Mouse (Mus musculus) lung, postnatal 0 days (tissue): Measurements from ENCODE around the gene Fam227b. TPM values are rescaled to one million over a fixed set of nuclear protein-coding genes. Genes with fewer than 3 reads are reported as not detected.

Experiments
- ATAC-seq: fragments of 200-750 bp; cut with Nextera tagmentation; 2 replicates; pipeline ENCODE4 v1.8.0; 2017; ENCODE audit warnings: moderate library complexity
- DNase-seq: peaks from one replicate; pipeline ENCODE4 v3.0.0-alpha.2; 2016; ENCODE audit warnings: low spot score
- H3K27ac ChIP-seq: fragments of 300-500 bp; sonication (generic); 2 replicates; pipeline ENCODE4 v1.5.1; 2014; ENCODE audit warnings: antibody characterized with exemption, mild to moderate bottlenecking, low read length, mixed read lengths
- H3K27me3 ChIP-seq: fragments of 300-500 bp; sonication (generic); replicated peaks from 2 replicates; pipeline ENCODE4 v1.6.1; 2014; ENCODE audit warnings: low read length, mixed read lengths; ENCODE audit not compliant: insufficient read depth
- H3K36me3 ChIP-seq: fragments of 300-500 bp; sonication (generic); 2 replicates; pipeline ENCODE4 v1.6.1; 2014; ENCODE audit warnings: low read length, mixed read lengths; ENCODE audit not compliant: insufficient read depth
- H3K4me1 ChIP-seq: fragments of 300-500 bp; sonication (generic); 2 replicates; pipeline ENCODE4 v1.6.1; 2014; ENCODE audit warnings: antibody characterized with exemption, low read depth, low read length, mixed read lengths; ENCODE audit not compliant: insufficient read depth
- H3K4me2 ChIP-seq: fragments of 300-500 bp; sonication (generic); replicated peaks from 2 replicates; pipeline ENCODE4 v1.6.1; 2014; ENCODE audit warnings: low read depth, mild to moderate bottlenecking, low read length, moderate library complexity, mixed read lengths
- H3K4me3 ChIP-seq: fragments of 300-500 bp; sonication (generic); 2 replicates; pipeline ENCODE4 v1.5.1; 2014; ENCODE audit warnings: low read depth, low read length
- H3K9ac ChIP-seq: fragments of 300-500 bp; sonication (generic); replicated peaks from 2 replicates; pipeline ENCODE4 v1.6.1; 2014; ENCODE audit warnings: low read depth, mild to moderate bottlenecking
- H3K9me3 ChIP-seq: fragments of 300-500 bp; sonication (generic); 2 replicates; pipeline ENCODE4 v1.6.1; 2016; ENCODE audit warnings: low read length, mixed read lengths
- CTCF ChIP-seq: IDR thresholded peaks from 2 replicates; pipeline ENCODE4 v1.5.1; 2016; ENCODE audit warnings: antibody characterized with exemption, mild to moderate bottlenecking
- EP300 ChIP-seq: IDR thresholded peaks from 2 replicates; pipeline ENCODE4 v1.6.1; 2016; ENCODE audit warnings: antibody characterized with exemption, mild to moderate bottlenecking, control low read depth
- WGBS: fragments of 180-500 bp; shearing (Covaris S2); extraction: QIAGEN DNeasy Blood & Tissue Kit; methylation state at CpG from one replicate; pipeline ENCODE4 v1.1.7; 2014; 5-methylcytosine and 5-hydroxymethylcytosine counted together
- polyA plus RNA-seq: library from polyadenylated mRNA; unstranded; fragments of >200 nt; fragmentation: Nextera tagmentation; extraction: Ambion mirVana; gene quantifications from 2 replicates; pipeline ENCODE4 v1.2.1, GENCODE M21; 2015

Gene Fam227b
- polyA plus RNA-seq, 1 experiment from 2014 or later: not detected

GRCm38 (mm10) chr2:125975206-125975605 is 176.6 kb downstream of the Fam227b start:
- Histone ChIP-seq H3K27me3 (no peaks in the 10 kb centered on the region), H3K36me3 (no peaks in the 10 kb centered on the region), H3K4me2 (no peak overlapping the region), H3K9me3 (no peaks in the 10 kb centered on the region), H3K27ac (no peak overlapping the region), H3K9ac (no peak overlapping the region), H3K4me3 (no peak overlapping the region), H3K4me1 (no peaks in the 10 kb centered on the region; the same call in 1 of the 2 replicates)
- 90% methylated on average over 10 of the region's 10 CpGs for WGBS
- ATAC-seq (no peak), DNase-seq (no peak)
- TF ChIP-seq CTCF (no peak), EP300 (no peak)

GRCm38 (mm10) chr2:125973207-125973606 is 178.6 kb downstream of the Fam227b start:
- TF ChIP-seq EP300 (no peak), CTCF (no peak)
- no peaks in the 10 kb centered on the region for H3K36me3 ChIP-seq
- no peak overlapping the region for H3K27ac ChIP-seq
- H3K27me3 ChIP-seq: no peaks in the 10 kb centered on the region
- H3K4me1 ChIP-seq: no peaks in the 10 kb centered on the region; the same call in 1 of the 2 replicates
- no peak overlapping the region for H3K9ac ChIP-seq
- 31% methylated on average over 6 of the region's 6 CpGs for WGBS
- ATAC-seq (no peak), DNase-seq (peak; percentile 10)
- no peaks in the 10 kb centered on the region for H3K9me3 ChIP-seq
- H3K4me2 ChIP-seq: no peak overlapping the region
- no peak overlapping the region for H3K4me3 ChIP-seq

GRCm38 (mm10) chr2:125968811-125969210 is 183.0 kb downstream of the Fam227b start:
- H3K9me3 ChIP-seq: no peaks in the 10 kb centered on the region
- ATAC-seq (no peak), DNase-seq (no peak)
- WGBS: 67% methylated on average over 1 of the region's 1 CpGs
- no peaks in the 10 kb centered on the region for H3K36me3 ChIP-seq
- H3K4me1 ChIP-seq: no peaks in the 10 kb centered on the region
- TF ChIP-seq EP300 (no peak), CTCF (no peak)
- no peak overlapping the region for H3K27ac ChIP-seq
- H3K27me3 ChIP-seq: no peaks in the 10 kb centered on the region
- no peak overlapping the region for H3K4me2 ChIP-seq
- H3K9ac ChIP-seq: no peak overlapping the region
- no peak overlapping the region for H3K4me3 ChIP-seq

GRCm38 (mm10) chr2:125948195-125948594 is 203.6 kb downstream of the Fam227b start:
- Histone ChIP-seq H3K4me3 (no peak overlapping the region), H3K4me2 (no peak overlapping the region), H3K4me1 (no peaks in the 10 kb centered on the region), H3K9me3 (no peaks in the 10 kb centered on the region), H3K27ac (no peak overlapping the region), H3K36me3 (peaks cover 7% of the 10 kb centered on the region; the same call in 1 of the 2 replicates), H3K9ac (no peak overlapping the region), H3K27me3 (no peaks in the 10 kb centered on the region)
- TF ChIP-seq EP300: no peak
- no peak for ATAC-seq
- 95% methylated on average over 2 of the region's 2 CpGs for WGBS
- no peak for DNase-seq

GRCm38 (mm10) chr2:125943301-125943700 is 208.5 kb downstream of the Fam227b start:
- TF ChIP-seq CTCF (no peak), EP300 (no peak)
- H3K9ac ChIP-seq: no peak overlapping the region
- no peak for DNase-seq

GRCm38 (mm10) chr2:125941111-125941785 is 210.6 kb downstream of the Fam227b start:
- ATAC-seq (0 out of 2 replicates have a peak, but pooled peaks have one; percentile 23), DNase-seq (no peak)
- Histone ChIP-seq H3K9ac (no peak overlapping the region), H3K4me3 (no peak overlapping the region), H3K4me1 (no peaks in the 10 kb centered on the region), H3K4me2 (no peak overlapping the region), H3K36me3 (0 out of 2 replicates have a peak, but pooled peaks cover 4% of the 10 kb centered on the region), H3K27ac (no peak overlapping the region), H3K9me3 (no peaks in the 10 kb centered on the region), H3K27me3 (no peaks in the 10 kb centered on the region)
- WGBS: 65% methylated on average over 6 of the region's 6 CpGs
- TF ChIP-seq CTCF: no peak
- no peak for TF ChIP-seq EP300

More at GRCm38 (mm10) chr2:125943301-125943700, 208.5 kb downstream of the Fam227b start:
- no peak overlapping the region for H3K4me2 ChIP-seq
- no peak for ATAC-seq
- 60% methylated on average over 1 of the region's 1 CpGs for WGBS
- no peaks in the 10 kb centered on the region for H3K9me3 ChIP-seq
- H3K4me3 ChIP-seq: no peak overlapping the region
- H3K4me1 ChIP-seq: no peaks in the 10 kb centered on the region
- H3K36me3 ChIP-seq: no peaks in the 10 kb centered on the region
- no peaks in the 10 kb centered on the region for H3K27me3 ChIP-seq
- H3K27ac ChIP-seq: no peak overlapping the region
